Mouse (Mus musculus) stomach, postnatal 0 days (tissue): ENCODE measurements around the gene Ppp1r12c. TPM values are rescaled to one million over a fixed set of nuclear protein-coding genes. Genes with fewer than 3 reads are reported as not detected.
A peak's percentile ranks its signal among the peaks of the same experiment; 100 is the strongest.
"Not testable (repeated sequence)": the region's sequence is repeated elsewhere in the genome, so short reads cannot be mapped to it uniquely, and the experiment has no call there.

Source experiments
- ATAC-seq: fragments of 200-750 bp; cut with Nextera tagmentation; 2 replicates; pipeline ENCODE4 v1.8.0; 2017; ENCODE audit not compliant: low FRiP score, low TSS enrichment
- DNase-seq: peaks from one replicate; pipeline ENCODE4 v3.0.0-alpha.2; 2016; ENCODE audit warnings: low spot score
- H3K27ac ChIP-seq: fragments of 300-500 bp; sonication (generic); replicated peaks from 2 replicates; pipeline ENCODE4 v1.5.1; 2014; ENCODE audit warnings: mild to moderate bottlenecking, control low read depth
- H3K27me3 ChIP-seq: fragments of 300-500 bp; sonication (generic); 2 replicates; pipeline ENCODE4 v1.6.1; 2014; ENCODE audit warnings: low read length; ENCODE audit not compliant: control insufficient read depth, insufficient read depth
- H3K36me3 ChIP-seq: fragments of 300-500 bp; sonication (generic); 2 replicates; pipeline ENCODE4 v1.6.1; 2014; ENCODE audit warnings: low read length, mixed read lengths; ENCODE audit not compliant: control insufficient read depth, insufficient read depth
- H3K4me1 ChIP-seq: fragments of 300-500 bp; sonication (generic); replicated peaks from 2 replicates; pipeline ENCODE4 v1.6.1; 2014; ENCODE audit warnings: antibody characterized with exemption; ENCODE audit not compliant: control insufficient read depth, insufficient read depth
- H3K4me2 ChIP-seq: fragments of 300-500 bp; sonication (generic); replicated peaks from 2 replicates; pipeline ENCODE4 v1.6.1; 2014; ENCODE audit warnings: low read depth, mild to moderate bottlenecking, control low read depth, moderate library complexity
- H3K4me3 ChIP-seq: fragments of 300-500 bp; sonication (generic); 2 replicates; pipeline ENCODE4 v1.5.1; 2014; ENCODE audit warnings: low read depth, low read length, control low read depth
- H3K9ac ChIP-seq: fragments of 300-500 bp; sonication (generic); 2 replicates; pipeline ENCODE4 v1.6.1; 2014; ENCODE audit warnings: mild to moderate bottlenecking, low read length, control low read depth, mixed read lengths
- H3K9me3 ChIP-seq: fragments of 300-500 bp; sonication (generic); 2 replicates; pipeline ENCODE4 v1.6.1; 2016; ENCODE audit warnings: low read length; ENCODE audit not compliant: control insufficient read depth
- CTCF ChIP-seq: IDR thresholded peaks from 2 replicates; pipeline ENCODE4 v1.5.1; 2016; ENCODE audit warnings: antibody characterized with exemption, low read depth, mild to moderate bottlenecking, moderate library complexity
- EP300 ChIP-seq: optimal IDR thresholded peaks from 2 replicates; pipeline ENCODE3; 2016; ENCODE audit warnings: antibody characterized with exemption
- whole genome bisulfite sequencing: fragments of 180-500 bp; shearing (Covaris S2); extraction: QIAGEN DNeasy Blood & Tissue Kit; methylation state at CpG from one replicate; pipeline ENCODE4 v1.1.7; 2014; 5-methylcytosine and 5-hydroxymethylcytosine counted together
- polyA plus RNA-seq: library from polyadenylated mRNA; unstranded; fragments of >200 nt; fragmentation: Nextera tagmentation; extraction: Ambion mirVana; gene quantifications from 2 replicates; pipeline ENCODE4 v1.2.1, GENCODE M21; 2015

Ppp1r12c gene
- polyA plus RNA-seq, 1 experiment from 2014 or later, result 39.5 TPM

DNA sequence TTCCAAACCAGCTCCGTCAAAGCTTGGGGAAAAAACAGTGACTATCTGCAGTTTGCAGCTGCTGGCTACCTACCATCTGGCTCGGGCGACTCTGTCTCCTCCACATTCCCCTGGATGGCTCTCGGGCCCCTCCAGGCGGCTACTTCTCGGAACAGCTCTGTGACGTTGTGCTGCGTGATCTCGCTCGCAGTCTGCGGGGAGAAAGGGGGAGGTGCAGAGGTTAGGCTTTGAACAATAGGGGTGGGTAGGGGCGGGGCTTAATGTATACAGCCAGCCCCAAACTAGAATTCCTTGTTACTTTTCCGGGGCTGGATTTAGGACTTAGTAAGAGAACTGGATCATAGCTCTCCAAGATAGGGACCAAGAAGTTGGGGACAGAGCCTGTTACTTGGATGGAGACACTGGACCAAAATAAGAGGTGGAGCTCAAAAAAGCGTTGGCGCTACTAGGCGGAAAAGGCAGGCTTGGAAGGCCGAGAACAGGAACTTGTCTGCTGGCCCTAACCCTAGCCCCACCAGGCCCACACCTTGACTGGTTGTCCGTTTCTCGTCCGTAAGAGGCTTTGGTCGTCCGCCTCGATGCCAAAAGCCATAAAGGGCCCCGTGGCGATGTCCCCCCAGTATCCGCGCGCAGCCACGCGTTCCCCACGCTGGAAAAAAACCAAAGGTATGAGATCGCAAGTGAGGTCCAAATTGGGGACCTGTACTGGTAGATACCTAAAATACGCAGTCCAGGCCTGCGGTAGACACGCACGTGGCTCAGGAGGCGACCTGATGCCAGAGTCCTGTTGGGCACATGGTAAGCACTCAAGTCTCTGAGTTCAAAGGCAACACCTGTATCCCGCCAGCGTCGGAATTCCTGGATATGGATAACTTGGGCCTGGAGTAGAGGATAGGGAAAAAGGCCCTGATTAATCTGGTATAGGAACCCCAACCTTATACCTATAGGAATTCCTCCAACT, 25.1 kb upstream of the Ppp1r12c start:
- Histone ChIP-seq H3K4me3 (peak overlapping the region; percentile 31), H3K36me3 (no peaks in the 10 kb centered on the region), H3K27me3 (no peaks in the 10 kb centered on the region), H3K9me3 (no peaks in the 10 kb centered on the region), H3K4me1 (no peaks in the 10 kb centered on the region; the same call in 1 of the 2 replicates), H3K27ac (peak overlapping the region; percentile 53; the same call in 1 of the 2 replicates), H3K4me2 (peak overlapping the region; percentile 63), H3K9ac (peak overlapping the region; percentile 58)
- peak; percentile 93 for ATAC-seq
- TF ChIP-seq CTCF (peak; percentile 88), EP300 (no peak)
- DNase-seq, result peak; percentile 89
- WGBS, result 26% methylated on average over 40 of the region's 40 CpGs

DNA sequence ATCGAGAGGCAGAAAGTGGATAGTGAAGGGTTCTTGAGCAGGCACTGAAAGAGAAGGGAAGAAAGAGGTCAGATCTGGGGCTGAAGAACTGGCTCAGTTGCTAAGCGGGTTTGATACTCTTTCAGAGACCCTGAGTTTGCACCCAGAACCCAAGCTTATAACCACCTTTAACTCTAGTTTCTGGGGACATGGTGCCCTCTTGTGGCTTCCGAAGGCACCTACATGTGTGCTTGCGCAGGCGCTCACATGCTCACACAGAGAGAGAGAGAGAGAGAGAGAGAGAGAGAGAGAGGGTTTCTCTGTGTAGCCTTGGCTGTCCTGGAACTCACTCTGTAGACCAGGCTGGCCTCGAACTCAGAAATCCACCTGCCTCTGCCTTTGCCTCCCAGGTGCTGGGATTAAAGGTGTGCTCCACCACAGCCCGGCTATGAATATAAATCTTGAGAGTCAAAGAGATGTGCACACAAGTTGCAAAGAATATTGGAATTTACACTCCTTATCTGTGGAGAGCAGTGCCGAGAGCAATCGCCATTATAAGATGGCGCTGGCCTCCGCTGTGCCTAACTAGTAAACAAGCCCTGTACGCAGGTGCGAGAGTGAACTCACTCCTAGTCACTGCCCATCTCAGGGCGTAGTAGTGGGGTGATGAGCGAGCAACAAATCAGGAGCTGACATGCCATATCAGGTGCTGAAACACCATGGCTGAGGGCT, 22.9 kb upstream of the Ppp1r12c start, which contains the start of gene Tnni3:
Gene Tnni3, minus strand, starts transcription at position 18 of the 711 bp plus-strand sequence.
- not testable (repeated sequence) for H3K4me3 ChIP-seq, H3K27ac ChIP-seq, H3K36me3 ChIP-seq, H3K4me2 ChIP-seq, H3K9ac ChIP-seq, H3K4me1 ChIP-seq, H3K9me3 ChIP-seq, H3K27me3 ChIP-seq
- peak; percentile 83 for TF ChIP-seq CTCF
- peak; percentile 44; the same call in 1 of the 2 replicates for ATAC-seq
- DNase-seq, result peak; percentile 61
- WGBS, result 66% methylated on average over 15 of the region's 15 CpGs

DNA sequence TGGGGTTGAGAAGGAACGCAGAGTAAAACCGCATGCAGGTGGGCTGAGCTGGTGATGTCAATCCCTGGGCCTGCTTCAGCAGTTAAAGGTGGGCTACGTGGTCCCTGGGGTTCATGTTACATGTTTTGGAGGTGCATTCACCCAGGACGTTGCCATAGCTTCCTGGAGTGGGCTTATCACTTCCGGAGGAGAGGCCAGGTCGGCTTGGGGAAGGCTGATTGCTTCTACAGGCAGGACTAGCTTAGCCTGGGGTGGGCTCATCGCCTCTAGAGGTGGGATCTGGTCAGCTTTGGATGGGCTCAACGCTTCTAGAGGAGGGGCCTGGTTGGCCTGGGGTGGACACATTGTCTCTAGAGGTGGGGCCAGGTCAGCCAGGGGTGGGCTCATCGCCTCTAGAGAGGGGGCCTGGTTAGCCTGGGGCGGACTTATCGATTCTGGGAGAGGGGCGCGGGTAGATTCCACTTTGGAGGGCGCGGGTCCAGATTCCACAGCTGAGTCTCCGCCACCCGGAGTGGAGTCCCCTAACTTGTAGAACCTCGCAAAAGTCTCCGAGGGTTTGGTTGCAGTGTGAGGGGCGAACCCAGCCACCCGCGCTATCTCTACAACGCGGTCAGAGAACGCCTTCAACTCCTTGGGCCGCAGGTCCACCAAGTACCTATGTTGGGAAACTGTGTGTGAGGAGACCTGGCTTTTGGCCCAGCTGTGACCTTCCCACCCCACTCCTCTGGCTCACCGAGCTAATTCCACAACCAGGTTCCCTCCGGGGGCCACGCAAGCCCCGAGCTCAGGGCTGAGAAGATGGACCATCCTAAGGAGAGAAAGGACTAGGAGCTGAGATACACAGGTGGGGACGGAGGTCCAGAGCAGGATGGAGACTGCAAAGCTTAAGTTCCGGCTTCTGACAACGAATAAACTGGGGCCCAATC, 22.0 kb upstream of the Ppp1r12c start:
- Histone ChIP-seq H3K4me1 (no peaks in the 10 kb centered on the region; the same call in 1 of the 2 replicates), H3K4me2 (no peak overlapping the region), H3K9ac (no peak overlapping the region), H3K9me3 (no peaks in the 10 kb centered on the region), H3K27ac (no peak overlapping the region), H3K4me3 (no peak overlapping the region), H3K36me3 (no peaks in the 10 kb centered on the region), H3K27me3 (no peaks in the 10 kb centered on the region)
- DNase-seq (no peak), ATAC-seq (no peak)
- 89% methylated on average over 33 of the region's 33 CpGs for WGBS
- no peak for TF ChIP-seq CTCF
- no peak for TF ChIP-seq EP300

DNA sequence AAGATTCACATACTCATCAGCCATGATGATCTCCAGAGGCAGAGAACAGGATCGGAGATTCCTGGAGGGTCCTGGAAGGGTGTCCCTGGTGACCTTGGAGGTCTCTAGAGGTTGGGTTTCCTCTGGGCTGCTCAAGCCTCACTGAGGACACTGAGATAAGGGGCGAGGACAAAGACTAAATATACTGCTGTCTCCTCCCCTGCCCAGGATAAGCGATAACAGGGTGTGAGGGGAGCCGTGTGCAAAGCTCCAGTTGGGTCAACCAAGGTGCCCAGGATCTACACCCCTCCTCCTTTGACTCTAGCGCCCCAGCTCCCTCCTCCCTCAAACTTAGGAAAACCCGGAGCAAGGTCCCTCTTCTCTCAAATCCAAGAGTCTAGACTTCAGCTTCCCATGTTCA, 20.8 kb upstream of the Ppp1r12c start:
- no peak for ATAC-seq
- no peak overlapping the region for H3K27ac ChIP-seq
- no peak for DNase-seq
- H3K36me3 ChIP-seq, result no peaks in the 10 kb centered on the region
- H3K4me3 ChIP-seq, result no peak overlapping the region
- H3K9ac ChIP-seq, result no peak overlapping the region
- no peaks in the 10 kb centered on the region for H3K9me3 ChIP-seq
- H3K4me1 ChIP-seq, result no peaks in the 10 kb centered on the region; the same call in 1 of the 2 replicates
- H3K27me3 ChIP-seq, result no peaks in the 10 kb centered on the region
- H3K4me2 ChIP-seq, result no peak overlapping the region
- TF ChIP-seq CTCF (no peak), EP300 (no peak)
- 66% methylated on average over 6 of the region's 6 CpGs for WGBS

DNA sequence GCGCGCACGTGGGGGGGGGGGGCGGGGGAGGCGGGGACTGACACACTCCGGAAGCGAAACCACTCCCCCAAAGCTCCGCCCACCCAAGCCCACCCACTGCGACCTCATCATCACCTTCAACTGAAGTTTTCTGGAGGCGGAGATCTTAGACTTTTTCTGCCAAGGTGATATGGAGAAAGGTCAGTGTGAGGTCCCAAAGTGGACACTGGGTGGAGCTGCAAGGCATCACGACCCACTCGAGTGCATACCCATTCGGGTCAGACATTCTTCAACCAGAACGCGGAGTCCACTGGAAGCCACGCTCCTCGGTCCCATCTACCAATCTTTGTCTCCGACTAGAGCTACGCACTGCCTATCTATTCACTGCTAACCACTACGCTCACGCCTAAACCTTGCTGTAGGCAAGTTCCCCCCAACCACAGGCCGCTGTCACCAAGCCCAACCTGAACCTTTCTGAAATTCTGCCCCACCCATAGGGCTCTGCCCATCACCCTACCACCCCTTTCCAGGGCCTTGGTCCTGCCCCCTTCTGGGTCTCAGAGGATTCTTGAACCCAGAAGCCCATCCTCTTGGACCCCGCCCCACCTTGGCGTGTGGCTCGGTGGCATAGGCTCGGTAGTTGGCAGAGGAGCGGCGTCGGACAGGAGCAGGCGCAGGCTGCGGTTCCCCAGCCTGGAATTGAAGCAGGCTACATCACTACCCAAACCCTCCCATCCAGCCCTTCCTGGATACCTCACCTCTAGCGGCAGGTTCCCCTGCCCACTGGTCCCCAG, 19.9 kb upstream of the Ppp1r12c start:
- 0 out of 2 replicates have a peak overlapping the region, but pooled peaks have one; percentile 27 for H3K9ac ChIP-seq
- no peaks in the 10 kb centered on the region for H3K4me1 ChIP-seq
- WGBS, result 38% methylated on average over 28 of the region's 32 CpGs
- DNase-seq, result no peak
- no peak overlapping the region for H3K27ac ChIP-seq
- no peaks in the 10 kb centered on the region for H3K36me3 ChIP-seq
- no peaks in the 10 kb centered on the region for H3K9me3 ChIP-seq
- no peak for ATAC-seq
- peak overlapping the region; percentile 41 for H3K4me2 ChIP-seq
- no peaks in the 10 kb centered on the region for H3K27me3 ChIP-seq
- peak overlapping the region; percentile 17; the same call in 1 of the 2 replicates for H3K4me3 ChIP-seq
- TF ChIP-seq EP300, result no peak
- peak; percentile 36 for TF ChIP-seq CTCF
